Mouse (Mus musculus) erythroblast, embryonic 14.5 days (primary cell): ENCODE data around the gene Serpina16.

ENCODE experiments used
- GATA1 ChIP-seq: IDR thresholded peaks from 2 replicates; pipeline ENCODE4 v1.6.1; 2012; ENCODE audit warnings: low read length, inconsistent platforms, mixed read lengths
- TAL1 ChIP-seq: IDR thresholded peaks from 3 replicates; pipeline ENCODE4 v1.6.1; 2012; ENCODE audit warnings: low read length, inconsistent platforms, mixed read lengths

DNA sequence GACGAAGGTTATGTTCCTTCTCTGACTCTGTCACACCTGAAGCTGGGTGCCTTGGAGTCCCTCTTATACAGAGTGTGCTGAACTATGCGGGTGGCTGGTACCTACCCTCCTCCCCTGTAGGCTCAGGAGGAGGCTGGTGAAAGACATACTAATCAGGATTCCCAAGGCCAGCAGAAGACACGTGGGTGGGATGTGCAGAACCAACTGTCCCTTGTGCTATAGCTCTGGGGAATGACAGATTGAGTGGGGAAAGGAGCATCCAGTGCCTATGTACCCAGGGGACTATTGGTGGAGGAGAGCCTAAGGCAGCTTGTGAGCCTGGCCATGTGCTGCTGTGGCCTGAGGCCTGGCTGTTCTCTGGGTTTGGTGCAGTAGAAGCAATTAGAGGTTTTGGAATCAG, 10.1 kb upstream of the Serpina16 start:
- TF ChIP-seq GATA1 (no peak), TAL1 (no peak)
